8 mouse cellular contexts compared by ENCODE assay signal in the genomic region with DNA sequence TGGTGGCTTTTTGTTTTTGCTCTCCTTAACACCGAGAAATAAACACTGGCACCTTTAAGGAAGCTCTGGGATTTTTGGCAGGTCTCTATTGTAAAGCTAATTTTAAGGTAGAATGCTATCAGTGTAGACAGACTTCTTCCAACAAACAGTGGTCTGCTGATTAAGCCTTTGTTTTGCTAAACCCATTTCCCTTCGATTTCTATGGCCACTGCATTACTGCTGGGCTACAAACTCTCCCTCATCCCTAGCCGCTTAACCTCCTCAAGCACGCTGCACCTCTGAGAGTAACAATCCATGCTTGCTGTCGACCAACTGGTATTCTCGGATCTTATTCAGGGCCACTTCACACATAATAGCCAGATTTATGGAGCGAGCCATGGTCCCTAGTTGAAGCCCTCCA. TPM values are rescaled to one million over a fixed set of nuclear protein-coding genes. Genes with fewer than 3 reads are reported as not detected.
A peak's percentile ranks its signal among the peaks of the same experiment; 100 is the strongest.
DNase-seq lines count a peak whose midpoint lies in the region; TF ChIP-seq lines count a peak whose summit lies in the region.

No protein-coding gene starts in this region.

- no peaks in the 10 kb centered on the region for H3K9me3 ChIP-seq in limb, embryonic 10.5 days (replicated peaks)

- TF ChIP-seq CTCF in left cerebral cortex, adult 2 months (IDR thresholded peaks at IDR 0.05): no peak
- no peak for TF ChIP-seq CTCF in cortical plate, adult 2 months (IDR thresholded peaks at IDR 0.05; ENCODE audit: extremely low read depth, insufficient read depth, low read length)

- peaks cover 6% of the 10 kb centered on the region; the same call in 1 of the 2 replicates for H3K36me3 ChIP-seq in limb, embryonic 10.5 days

- 15% methylated on average over 7 of the region's 7 CpGs for WGBS in limb, embryonic 10.5 days

- DNase-seq in left cerebral cortex, adult 2 months (ENCODE audit: extremely low spot score in 1 of 2, low spot score in 2 of 2): no peak
- DNase-seq in left cerebral cortex, adult 8-10 months (ENCODE audit: low spot score in 2 of 2): no peak
- no peak for DNase-seq in limb, embryonic 10.5 days (ENCODE audit: low spot score)
- DNase-seq in retina, embryonic 14.5 days (ENCODE audit: low spot score): peak; percentile 19
- no peak for DNase-seq in layer of hippocampus, adult 11-12 months (ENCODE audit: low spot score)
- no peak for DNase-seq in thymus, postnatal 10 days (ENCODE audit: low spot score in 2 of 2)
- DNase-seq in cerebellum, adult 11 months: no peak

- intact Hi-C loops in left cerebral cortex, adult 2 months (cut with DNase I): loop anchor here (10.0 kb wide), 3 partner anchors 216 to 574 kb away; partner anchors contain the start of genes Ctdspl, Dlec1 and Wdr48

- no peaks in the 10 kb centered on the region for H3K27me3 ChIP-seq in limb, embryonic 10.5 days (ENCODE audit: low read depth, poor library complexity, severe bottlenecking)

- H3K4me3 ChIP-seq in left cerebral cortex, adult 2 months: peak overlapping the region; percentile 90
- peak overlapping the region; percentile 99 for H3K4me3 ChIP-seq in cortical plate, adult 2 months (ENCODE audit: insufficient read depth, low read length)
- peak overlapping the region; percentile 81 for H3K4me3 ChIP-seq in limb, embryonic 10.5 days

- TF ChIP-seq POLR2A in cortical plate, adult 2 months (IDR thresholded peaks at IDR 0.05; ENCODE audit: extremely low read depth, insufficient read depth, low read length): no peak

- H3K27ac ChIP-seq in left cerebral cortex, adult 2 months: no peak overlapping the region
- no peak overlapping the region for H3K27ac ChIP-seq in cortical plate, adult 2 months (ENCODE audit: insufficient read depth, low read length)
- peak overlapping the region; percentile 25; the same call in 1 of the 2 replicates for H3K27ac ChIP-seq in limb, embryonic 10.5 days

- H3K4me1 ChIP-seq in cortical plate, adult 2 months (ENCODE audit: control insufficient read depth, insufficient read depth, low read length): peaks cover 2% of the 10 kb centered on the region; the same call in 1 of the 2 replicates
- H3K4me1 ChIP-seq in limb, embryonic 10.5 days: peaks cover 19% of the 10 kb centered on the region

RNA-seq across cellular contexts. Expression of gene Oxsr1, which starts 1.3 kb away (rescaled TPM):
- total RNA-seq in left cerebral cortex, adult 2 months (2021): 10 to 100 TPM; 31.1 to 33.9 TPM
- 10 to 100 TPM; 34.5 to 38.8 (median 35.4) TPM for total RNA-seq in left cerebral cortex, adult 8-10 months (2022)
- polyA plus RNA-seq in cortical plate, adult 2 months (2012; rRNA removed): 44.2 and 46.9 TPM in 2 replicates
- 11.9 and 12.1 TPM in 2 replicates for polyA plus RNA-seq in limb, embryonic 10.5 days (2016; fragmentation: Nextera tagmentation; extraction: Ambion mirVana)

RNA-seq across cellular contexts. Expression of gene Acaa1a, which starts 18.5 kb away (rescaled TPM):
- 10 to 100 TPM; 69.9 to 73.6 TPM for total RNA-seq in left cerebral cortex, adult 2 months (2021)
- total RNA-seq in left cerebral cortex, adult 8-10 months (2022): 10 to 100 TPM; 60.2 to 76.5 (median 66.7) TPM
- 141 and 149 TPM in 2 replicates for polyA plus RNA-seq in cortical plate, adult 2 months (2012; rRNA removed)
- polyA plus RNA-seq in limb, embryonic 10.5 days (2016; fragmentation: Nextera tagmentation; extraction: Ambion mirVana): 71.6 and 78.2 TPM in 2 replicates

RNA-seq across cellular contexts. Expression of gene Myd88, which starts 20.3 kb away (rescaled TPM):
- 1 to 10 TPM; 4.6 to 5.5 TPM for total RNA-seq in left cerebral cortex, adult 2 months (2021)
- total RNA-seq in left cerebral cortex, adult 8-10 months (2022): 1 to 10 TPM; 7.0 to 8.5 (median 7.6) TPM
- 5.4 TPM in 2 replicates for polyA plus RNA-seq in cortical plate, adult 2 months (2012; rRNA removed)
- 7.6 and 9.2 TPM in 2 replicates for polyA plus RNA-seq in limb, embryonic 10.5 days (2016; fragmentation: Nextera tagmentation; extraction: Ambion mirVana)

RNA-seq across cellular contexts. Expression of gene Xylb, which starts 36.2 kb away (rescaled TPM):
- total RNA-seq in left cerebral cortex, adult 2 months (2021): 1 to 10 TPM; 4.9 to 5.5 TPM
- total RNA-seq in left cerebral cortex, adult 8-10 months (2022): 1 to 10 TPM; 5.6 to 6.2 (median 5.8) TPM
- 7.8 and 8.2 TPM in 2 replicates for polyA plus RNA-seq in cortical plate, adult 2 months (2012; rRNA removed)
- polyA plus RNA-seq in limb, embryonic 10.5 days (2016; fragmentation: Nextera tagmentation; extraction: Ambion mirVana): 11.4 and 12.8 TPM in 2 replicates

RNA-seq across cellular contexts. Expression of gene Slc22a14, which starts 44.4 kb away (rescaled TPM):
- total RNA-seq in left cerebral cortex, adult 2 months (2021): not detected
- total RNA-seq in left cerebral cortex, adult 8-10 months (2022): not detected
- 0.29 TPM in 1 of 2 replicates, not detected in the other for polyA plus RNA-seq in cortical plate, adult 2 months (2012; rRNA removed)
- not detected in 2 replicates for polyA plus RNA-seq in limb, embryonic 10.5 days (2016; fragmentation: Nextera tagmentation; extraction: Ambion mirVana)
